Mouse (Mus musculus) frontal cortex, postnatal 14 days (tissue): ENCODE results near the gene Gm5039.
"Not testable (repeated sequence)": the region's sequence is repeated elsewhere in the genome, so short reads cannot be mapped to it uniquely, and the experiment has no call there.

ENCODE experiments used
- DNase-seq, 2 experiments: peaks; one replicate each; pipeline ENCODE4 v3.0.0; 2022; ENCODE audit warnings: low spot score in 2 of 2

Gene Gm5039

DNA sequence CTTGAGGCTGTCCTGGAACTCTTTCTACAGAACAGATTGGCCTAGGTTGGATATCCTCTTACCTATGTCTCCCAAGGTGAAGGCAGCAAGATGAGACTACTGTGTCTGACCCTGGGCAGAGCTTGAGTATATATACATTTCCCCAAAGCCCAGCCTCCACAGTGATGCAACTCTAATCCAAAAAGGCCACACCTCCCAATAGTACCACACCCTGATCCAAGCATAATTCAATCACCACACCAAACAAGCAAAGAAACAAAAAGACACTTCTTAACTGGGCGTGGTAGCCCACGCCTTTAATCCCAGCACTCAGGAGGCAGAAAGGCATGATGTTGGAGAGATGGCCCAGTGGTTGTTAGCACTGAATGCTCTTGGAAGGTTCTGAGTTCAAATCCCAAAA, at the start of gene Gm5039:
Gene Gm5039, minus strand, starts transcription at position 101 of the 400 bp plus-strand sequence.
- not testable (repeated sequence) for DNase-seq

DNA sequence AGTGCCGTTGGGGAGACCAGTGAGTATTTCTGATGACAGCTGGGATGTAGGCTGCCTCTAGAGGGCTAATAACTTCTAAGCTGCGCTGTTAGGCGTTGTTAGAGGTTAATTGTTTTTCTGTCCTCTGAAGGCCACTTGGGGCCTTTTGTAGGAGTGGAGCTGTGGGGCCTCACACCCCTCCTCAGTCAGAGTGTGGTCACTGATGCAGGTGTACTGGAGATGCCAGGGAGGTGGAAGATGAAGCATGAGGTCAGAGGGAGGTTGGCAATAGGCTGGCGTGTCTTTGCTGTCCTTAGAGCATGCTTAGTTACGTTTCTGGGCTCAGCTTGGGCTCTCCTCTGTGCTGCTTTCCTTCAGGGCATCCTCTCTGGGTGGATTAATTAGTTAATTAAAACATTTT, 48.2 kb upstream of the Gm5039 start:
- no peak for DNase-seq

DNA sequence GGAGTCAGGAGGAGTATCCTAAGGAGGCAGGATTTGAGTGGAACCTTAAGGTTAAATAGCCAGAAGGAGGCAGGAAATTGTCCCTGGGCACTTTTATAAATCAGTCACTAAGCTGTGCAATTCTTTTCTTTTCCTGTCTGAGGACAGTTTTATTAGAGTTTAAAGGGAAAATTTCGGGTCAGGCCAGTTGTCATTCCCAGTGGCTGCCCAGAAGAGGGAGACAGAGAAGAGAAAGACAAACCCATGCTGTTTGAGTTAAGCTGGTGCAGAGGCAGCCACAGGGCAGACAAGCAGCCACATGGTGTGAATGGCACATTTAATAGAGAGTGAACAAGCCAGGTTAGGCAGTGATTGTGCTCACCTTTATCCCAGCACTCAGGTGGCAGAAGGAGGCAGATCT, 46.5 kb upstream of the Gm5039 start:
- DNase-seq = not testable (repeated sequence)

DNA sequence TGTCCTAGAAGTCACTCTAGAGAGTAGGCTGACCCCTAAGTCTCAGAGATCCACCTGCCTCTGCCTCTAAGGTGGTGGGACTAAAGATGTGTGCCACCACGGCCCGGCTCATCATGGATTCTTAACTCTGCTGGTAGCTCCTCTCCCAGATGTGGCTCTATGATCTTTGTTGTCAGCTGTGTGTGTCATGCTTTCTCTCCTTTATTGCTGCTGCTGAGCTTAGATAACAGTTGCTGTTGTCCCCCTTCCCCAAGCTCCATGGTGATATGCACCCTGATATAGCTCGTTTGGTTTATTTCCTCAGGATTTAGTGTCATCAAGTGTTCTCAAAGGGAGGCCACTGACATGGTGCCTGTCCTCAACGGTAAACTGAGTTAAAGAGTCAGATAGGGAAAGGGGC, 45.9 kb upstream of the Gm5039 start:
- DNase-seq = not testable (repeated sequence)

DNA sequence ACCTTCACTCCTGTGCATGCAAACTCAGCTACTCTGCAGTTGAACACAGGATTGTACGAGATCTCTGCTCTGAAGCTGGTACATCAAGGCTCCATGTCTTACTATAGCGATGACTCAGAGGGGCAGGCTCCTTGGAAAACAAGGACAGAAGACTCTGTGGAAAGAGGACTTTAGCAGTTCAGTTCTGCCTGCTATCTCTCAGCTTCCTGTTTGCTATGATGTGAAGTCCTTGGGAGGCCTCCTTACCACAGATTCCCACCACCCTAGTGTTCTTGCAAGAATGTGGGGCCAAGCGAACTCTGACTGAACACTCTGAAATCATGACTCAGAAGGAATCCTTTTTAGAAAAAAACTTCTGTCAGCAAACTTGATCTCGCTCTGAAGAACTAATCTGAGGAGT, 44.8 kb upstream of the Gm5039 start:
- DNase-seq = no peak

DNA sequence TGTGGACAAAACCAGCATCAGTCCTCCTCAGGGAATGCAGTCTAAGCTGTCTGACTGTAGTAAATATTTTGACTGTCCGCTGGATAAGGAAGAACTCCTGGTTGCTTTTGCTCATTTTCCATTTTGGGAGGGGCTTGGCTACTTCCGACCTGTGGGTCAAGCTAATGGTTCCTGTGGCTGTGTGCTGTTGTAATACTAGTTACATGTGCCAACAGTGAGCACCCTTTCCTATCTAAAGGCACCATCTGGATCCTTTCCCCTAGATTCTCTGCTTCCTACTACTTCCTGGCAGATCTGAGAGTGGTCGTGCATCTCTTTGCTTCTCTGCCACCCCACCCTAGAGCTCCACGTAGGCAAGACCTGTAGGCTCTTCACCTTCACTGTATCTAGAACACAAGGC, 43.8 kb upstream of the Gm5039 start:
- DNase-seq = no peak

DNA sequence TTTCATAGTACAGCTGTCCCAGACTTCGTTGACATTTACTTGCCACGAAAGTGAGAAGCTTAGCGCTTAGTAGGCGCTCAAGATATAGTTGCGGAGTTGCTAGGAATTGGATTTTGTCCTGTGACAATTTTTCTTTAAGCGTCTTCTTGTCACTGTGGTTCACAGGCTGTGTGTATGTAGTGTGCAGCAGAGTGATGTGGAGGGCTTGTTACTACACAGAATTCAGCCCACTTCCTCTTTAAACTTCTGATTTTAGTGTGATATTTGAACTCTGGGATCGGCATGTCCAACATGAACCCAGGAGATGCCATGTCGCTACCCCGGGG, 37.3 kb upstream of the Gm5039 start:
- no peak for DNase-seq

DNA sequence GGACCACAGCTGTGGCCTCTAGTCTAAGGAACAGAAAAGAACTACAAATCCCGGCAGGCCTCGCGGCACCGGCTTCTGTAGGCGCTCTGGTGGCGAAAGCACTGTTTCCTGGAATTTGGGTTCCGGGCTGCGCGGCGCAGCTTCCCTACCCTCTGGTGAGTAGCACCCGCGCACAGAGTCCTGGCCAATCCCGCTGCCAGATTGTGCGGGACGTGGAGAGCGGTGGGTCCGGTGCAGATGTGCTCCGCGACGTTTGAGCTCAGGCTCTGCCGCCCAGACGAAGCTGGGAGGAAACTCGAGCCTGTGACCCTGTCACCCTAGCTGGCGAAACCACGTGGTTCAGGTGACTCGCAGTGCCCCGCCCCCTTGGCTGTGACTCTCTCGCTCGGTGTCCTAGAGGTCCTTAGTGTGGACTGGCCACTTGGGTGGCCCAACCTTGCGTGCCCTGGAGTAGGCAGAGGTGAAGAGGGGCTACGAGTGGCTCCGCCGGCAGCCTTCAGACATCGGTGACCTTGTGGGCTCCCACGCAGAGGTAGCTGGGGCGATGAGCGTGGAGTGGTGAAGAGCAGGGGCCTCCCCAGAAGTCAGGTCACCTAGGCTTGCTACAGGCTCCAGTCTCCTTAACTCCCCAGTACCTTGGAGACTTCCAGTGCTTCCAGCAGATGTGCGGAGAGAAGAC, 36.8 kb upstream of the Gm5039 start, which contains the start of gene Adck1:
Gene Adck1, plus strand, starts transcription at position 114 of the 679 bp plus-strand sequence.
- DNase-seq = peak; percentile 90

DNA sequence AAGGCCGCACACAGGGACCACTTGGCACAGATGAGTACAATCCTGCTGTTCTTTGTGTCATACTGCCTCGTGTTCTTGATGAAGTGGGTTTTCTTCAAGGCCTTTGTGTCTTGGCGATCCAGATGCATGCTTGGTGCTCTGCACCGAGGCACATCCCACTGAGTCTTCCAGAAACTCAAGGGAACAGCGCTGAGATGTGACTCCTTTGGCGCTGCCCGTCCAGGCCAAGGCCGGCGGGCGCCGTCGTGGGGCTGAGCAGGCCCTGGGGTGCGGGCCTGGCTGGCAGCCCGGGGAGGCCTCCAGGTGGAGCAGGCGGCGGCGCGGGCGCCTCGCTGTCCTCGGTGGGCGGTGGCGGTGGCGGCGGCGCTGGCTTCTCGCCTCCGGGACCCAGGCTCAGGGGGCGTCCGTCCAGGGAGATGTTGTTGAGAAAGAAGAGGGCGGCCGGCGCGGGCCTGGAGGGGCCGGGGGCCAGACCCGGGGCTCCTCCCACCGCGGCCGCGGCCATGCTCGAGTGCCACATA, 30.4 kb upstream of the Gm5039 start:
- no peak for DNase-seq

DNA sequence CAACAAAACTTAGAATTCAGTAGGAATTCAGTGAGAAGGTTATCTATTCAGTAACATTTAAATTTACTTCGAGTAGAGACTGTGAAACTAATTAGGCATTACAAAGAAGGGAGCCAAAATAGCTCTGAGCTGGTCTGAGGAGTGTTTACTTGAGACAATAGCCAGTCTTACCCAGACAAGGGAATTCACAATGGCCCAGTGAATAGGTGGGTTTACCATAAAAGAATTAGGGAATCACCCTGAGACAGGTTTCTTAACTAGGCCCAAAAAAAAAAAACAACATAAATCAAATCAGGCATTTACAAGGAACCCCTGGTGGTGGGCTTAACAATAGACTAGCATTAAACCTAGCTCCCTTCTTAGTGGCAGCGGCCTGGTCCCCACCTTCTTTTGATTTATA, 17.5 kb upstream of the Gm5039 start:
- not testable (repeated sequence) for DNase-seq

DNA sequence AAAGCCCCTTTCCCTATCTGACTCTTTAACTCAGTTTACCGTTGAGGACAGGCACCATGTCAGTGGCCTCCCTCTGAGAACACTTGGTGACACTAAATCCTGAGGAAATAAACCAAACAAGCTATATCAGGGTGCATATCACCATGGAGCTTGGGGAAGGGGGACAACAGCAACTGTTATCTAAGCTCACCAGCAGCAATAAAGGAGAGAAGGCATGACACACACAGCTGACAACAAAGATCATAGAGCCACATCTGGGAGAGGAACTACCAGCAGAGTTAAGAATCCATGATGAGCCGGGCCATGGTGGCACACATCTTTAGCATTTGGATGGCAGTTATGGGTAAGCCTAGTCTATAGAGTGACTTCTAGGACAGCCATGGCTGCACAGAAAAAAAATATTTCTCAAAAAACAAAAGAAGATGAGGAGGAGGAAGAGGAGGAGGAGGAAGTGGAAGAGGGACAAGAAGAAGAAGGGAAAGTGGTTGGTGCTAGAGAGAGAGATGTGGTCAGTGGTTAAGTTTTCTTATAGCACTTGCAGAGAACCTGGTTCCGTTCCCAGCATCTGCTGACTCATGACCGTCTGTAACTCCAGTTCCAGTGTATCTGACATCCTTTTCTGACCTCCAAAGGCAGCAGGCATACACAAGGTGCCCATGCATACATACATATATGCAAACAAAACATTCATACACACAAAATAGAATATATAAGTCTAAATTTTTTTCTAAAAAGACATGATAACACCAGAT, 13.0 kb upstream of the Gm5039 start:
- not testable (repeated sequence) for DNase-seq

DNA sequence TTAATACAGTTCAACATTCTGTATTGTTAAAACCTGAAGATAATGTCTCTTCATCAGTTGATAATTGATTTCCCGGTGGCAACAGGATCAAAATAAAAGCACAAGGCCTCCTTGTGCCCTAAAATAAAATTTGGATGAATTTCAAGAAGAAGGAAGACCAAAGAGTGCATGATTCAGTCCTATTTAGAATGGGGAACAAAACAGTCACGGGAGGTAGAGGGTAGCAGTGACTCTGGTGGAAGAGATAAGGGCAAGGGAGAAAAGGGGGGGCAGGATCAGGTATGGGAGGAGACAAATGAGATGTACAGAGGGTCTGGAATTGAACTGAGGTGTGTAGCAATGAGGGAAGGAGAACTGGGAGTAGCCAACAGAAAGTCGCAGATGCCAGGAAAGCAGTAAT, 9.3 kb downstream of the Gm5039 start:
- DNase-seq = no peak

DNA sequence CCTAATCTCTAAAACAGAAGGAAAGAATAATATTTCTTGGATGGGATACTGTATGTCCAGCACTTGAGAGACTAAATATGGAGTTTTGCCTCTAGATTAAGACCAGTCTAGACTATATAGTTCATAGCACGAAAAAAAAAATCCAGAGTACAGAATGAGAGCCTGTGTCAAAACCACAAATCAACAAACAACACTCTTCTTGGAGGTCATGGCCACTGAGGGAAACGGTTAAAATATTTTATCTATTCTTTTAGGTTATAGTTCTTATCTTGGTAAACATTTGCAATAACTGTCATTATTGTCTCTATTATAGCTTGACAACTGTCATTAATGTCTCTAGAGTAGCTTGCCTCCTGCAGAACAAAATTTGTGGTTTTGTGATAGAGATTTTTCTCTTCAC, 26.7 kb downstream of the Gm5039 start:
- not testable (repeated sequence) for DNase-seq

DNA sequence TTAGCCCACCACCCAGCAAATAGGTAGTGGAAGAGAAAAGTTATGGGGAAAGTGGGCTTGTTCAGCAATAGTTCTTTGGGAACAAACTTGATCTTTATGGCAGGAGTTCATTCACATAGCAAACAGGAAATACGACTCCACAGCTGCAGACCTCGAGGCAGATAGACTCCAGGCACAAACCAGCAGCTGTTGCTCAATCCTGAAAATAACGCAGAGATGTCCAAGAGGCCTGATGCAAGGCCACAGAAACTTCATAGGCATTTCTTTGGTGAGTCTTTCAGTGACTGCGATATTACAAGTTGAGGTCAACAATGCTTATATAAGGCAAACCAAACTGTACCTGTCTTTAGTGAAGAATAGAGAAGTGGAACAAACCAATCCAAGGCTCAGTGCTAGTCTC, 30.7 kb downstream of the Gm5039 start:
- not testable (repeated sequence) for DNase-seq

DNA sequence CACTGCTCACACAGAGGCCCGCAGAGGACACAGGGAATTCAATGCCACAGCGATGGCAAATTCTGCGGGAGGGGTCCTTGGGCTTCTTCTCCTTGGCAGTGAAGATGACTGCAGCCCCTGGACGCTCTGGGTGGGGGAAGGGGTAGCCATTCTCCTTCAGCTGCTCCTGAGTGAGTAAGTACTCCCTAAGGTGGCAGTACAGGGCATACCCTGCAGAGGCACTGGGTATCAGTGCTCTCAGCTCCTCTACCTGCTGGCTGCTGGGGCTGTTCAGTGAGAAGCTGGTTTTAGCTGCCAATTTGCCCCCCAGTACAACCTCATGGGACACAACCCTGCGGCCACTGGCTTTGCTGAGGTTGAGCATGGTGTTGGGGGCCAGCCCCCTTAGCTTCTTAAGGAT, 38.6 kb downstream of the Gm5039 start:
- DNase-seq = not testable (repeated sequence)

DNA sequence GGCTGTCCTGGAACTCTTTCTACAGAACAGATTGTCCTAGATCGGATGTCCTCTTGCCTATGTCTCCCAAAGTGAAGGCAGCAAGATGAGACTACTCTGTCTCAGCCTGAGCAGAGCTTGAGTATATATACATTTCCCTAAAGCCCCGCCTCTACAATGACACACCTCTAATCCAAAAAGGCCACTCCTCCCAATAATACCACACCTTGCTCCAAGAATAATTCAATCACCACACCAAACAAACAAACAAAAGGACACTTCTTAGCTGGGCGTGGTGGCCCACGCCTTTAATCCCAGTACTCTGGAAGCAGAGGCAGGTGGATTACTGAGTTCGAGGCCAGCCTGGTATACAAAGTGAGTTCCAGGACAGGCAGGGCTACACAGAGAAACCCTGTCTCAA, 49.4 kb downstream of the Gm5039 start, which contains the start of gene Gm5662:
Gene Gm5662, minus strand, starts transcription at position 101 of the 400 bp plus-strand sequence.
- not testable (repeated sequence) for DNase-seq
